Mouse (Mus musculus) small intestine, adult 2 months (tissue): ENCODE results near the gene Dis3l2. TPM values are rescaled to one million over a fixed set of nuclear protein-coding genes. Genes with fewer than 3 reads are reported as not detected.

Experiments
- H3K27ac ChIP-seq: fragments of 200-500 bp; 2 replicates; pipeline ENCODE4 v1.5.1; 2012; ENCODE audit warnings: low read depth, low read length, control low read depth, inconsistent platforms; ENCODE audit not compliant: insufficient read depth
- H3K27me3 ChIP-seq: fragments of 200-500 bp; 2 replicates; pipeline ENCODE4 v1.6.1; 2012; ENCODE audit warnings: mild to moderate bottlenecking, moderate library complexity, low read length, inconsistent platforms; ENCODE audit not compliant: control insufficient read depth, insufficient read depth
- H3K36me3 ChIP-seq: fragments of 200-500 bp; 2 replicates; pipeline ENCODE4 v1.6.1; 2012; ENCODE audit warnings: mild to moderate bottlenecking, low read length, control low read depth, inconsistent platforms; ENCODE audit not compliant: control insufficient read depth, insufficient read depth
- H3K4me1 ChIP-seq: fragments of 200-500 bp; 2 replicates; pipeline ENCODE4 v1.6.1; 2012; ENCODE audit warnings: low read length, inconsistent platforms, mixed read lengths; ENCODE audit not compliant: control insufficient read depth, insufficient read depth, insufficient read length
- H3K4me3 ChIP-seq: fragments of 200-500 bp; 2 replicates; pipeline ENCODE4 v1.5.1; 2012; ENCODE audit warnings: low read depth, mild to moderate bottlenecking, control low read depth, inconsistent platforms, low read length, moderate library complexity
- CTCF ChIP-seq: fragments of 200-500 bp; IDR thresholded peaks from 2 replicates; pipeline ENCODE4 v1.5.1; 2012; ENCODE audit warnings: low read depth, mild to moderate bottlenecking, control low read depth, inconsistent platforms, low read length, moderate library complexity, mixed read lengths; ENCODE audit not compliant: insufficient replicate concordance, insufficient read length; ENCODE audit errors: extremely low read depth
- POLR2A ChIP-seq: fragments of 200-500 bp; IDR thresholded peaks from 2 replicates; pipeline ENCODE4 v1.6.1; 2012; ENCODE audit warnings: low read depth, mild to moderate bottlenecking, control low read depth, inconsistent platforms, low read length, moderate library complexity
- WGBS: fragments of 180-500 bp; shearing (Covaris S2); methylation state at CpG from one replicate; pipeline ENCODE4 v1.1.7; 2018; 5-methylcytosine and 5-hydroxymethylcytosine counted together
- polyA plus RNA-seq: library from polyadenylated mRNA; depleted of rRNA; stranded (reverse); fragments of >200 nt; gene quantifications from 2 replicates; pipeline ENCODE4 v1.2.3, GENCODE M21; 2012

Gene Dis3l2
- polyA plus RNA-seq, 1 experiment: 9.1 TPM

GRCm38 (mm10) chr1:86992849-86993248 lies 289.2 kb downstream of the Dis3l2 start:
- TF ChIP-seq CTCF (no peak), POLR2A (no peak)
- 0 out of 2 replicates have a peak, but pooled peaks cover 1% of the 10 kb centered on the region for H3K36me3 ChIP-seq
- H3K4me1 ChIP-seq: no peaks in the 10 kb centered on the region
- no peaks in the 10 kb centered on the region for H3K27me3 ChIP-seq
- 88% methylated on average over 5 of the region's 5 CpGs for WGBS
- H3K4me3 ChIP-seq: no peak overlapping the region
- H3K27ac ChIP-seq: no peak overlapping the region

- Histone ChIP-seq H3K27me3 (no peaks in the 10 kb centered on the region), H3K36me3 (0 out of 2 replicates have a peak, but pooled peaks cover 1% of the 10 kb centered on the region), H3K27ac (no peak overlapping the region), H3K4me3 (no peak overlapping the region), H3K4me1 (no peaks in the 10 kb centered on the region)
- TF ChIP-seq POLR2A (no peak), CTCF (no peak)
Measured at GRCm38 (mm10) chr1:86994023-86994422, 290.4 kb downstream of the Dis3l2 start.

GRCm38 (mm10) chr1:86998051-86998450 lies 294.4 kb downstream of the Dis3l2 start:
- 90% methylated on average over 2 of the region's 2 CpGs for WGBS
- Histone ChIP-seq H3K4me1 (no peaks in the 10 kb centered on the region), H3K27ac (no peak overlapping the region), H3K36me3 (no peaks in the 10 kb centered on the region; the same call in 1 of the 2 replicates), H3K4me3 (no peak overlapping the region), H3K27me3 (no peaks in the 10 kb centered on the region)
- no peak for TF ChIP-seq POLR2A
- no peak for TF ChIP-seq CTCF

- Histone ChIP-seq H3K36me3 (no peaks in the 10 kb centered on the region; the same call in 1 of the 2 replicates), H3K27ac (no peak overlapping the region), H3K4me3 (no peak overlapping the region), H3K4me1 (no peaks in the 10 kb centered on the region), H3K27me3 (no peaks in the 10 kb centered on the region)
- no peak for TF ChIP-seq POLR2A
- no peak for TF ChIP-seq CTCF
- 80% methylated on average over 5 of the region's 5 CpGs for WGBS
Measured at GRCm38 (mm10) chr1:87001365-87001764, 297.8 kb downstream of the Dis3l2 start.

- no peak overlapping the region for H3K27ac ChIP-seq
- no peaks in the 10 kb centered on the region; the same call in 1 of the 2 replicates for H3K36me3 ChIP-seq
- WGBS: 88% methylated on average over 9 of the region's 9 CpGs
- H3K27me3 ChIP-seq: no peaks in the 10 kb centered on the region
- H3K4me1 ChIP-seq: no peaks in the 10 kb centered on the region
- H3K4me3 ChIP-seq: no peak overlapping the region
- TF ChIP-seq POLR2A (no peak), CTCF (no peak)
Measured at GRCm38 (mm10) chr1:87002545-87003168, 299.0 kb downstream of the Dis3l2 start.

- H3K4me3 ChIP-seq: no peak overlapping the region
- no peaks in the 10 kb centered on the region for H3K27me3 ChIP-seq
- H3K27ac ChIP-seq: no peak overlapping the region
- no peaks in the 10 kb centered on the region; the same call in 1 of the 2 replicates for H3K36me3 ChIP-seq
- no peaks in the 10 kb centered on the region for H3K4me1 ChIP-seq
- TF ChIP-seq CTCF (no peak), POLR2A (no peak)
- 76% methylated on average over 2 of the region's 2 CpGs for WGBS
Measured at GRCm38 (mm10) chr1:87003169-87003552, 299.6 kb downstream of the Dis3l2 start.

- WGBS: 76% methylated on average over 1 of the region's 1 CpGs
- H3K27me3 ChIP-seq: no peaks in the 10 kb centered on the region
- no peak overlapping the region for H3K27ac ChIP-seq
- no peak overlapping the region for H3K4me3 ChIP-seq
- TF ChIP-seq CTCF (no peak), POLR2A (no peak)
- H3K36me3 ChIP-seq: no peaks in the 10 kb centered on the region
- no peaks in the 10 kb centered on the region for H3K4me1 ChIP-seq
Measured at GRCm38 (mm10) chr1:87006425-87006824, 302.8 kb downstream of the Dis3l2 start.

GRCm38 (mm10) chr1:87008211-87008610 lies 304.6 kb downstream of the Dis3l2 start:
- Histone ChIP-seq H3K27me3 (no peaks in the 10 kb centered on the region), H3K4me1 (no peaks in the 10 kb centered on the region), H3K4me3 (no peak overlapping the region), H3K36me3 (no peaks in the 10 kb centered on the region), H3K27ac (no peak overlapping the region)
- TF ChIP-seq POLR2A: no peak
- no peak for TF ChIP-seq CTCF
- whole genome bisulfite sequencing: 71% methylated on average over 1 of the region's 1 CpGs
